Comparison of ENCODE assay signal across 17 mouse cellular contexts in genomic region chr12:88436962-88437750, GRCm38 (mm10).
DNase-seq lines count a peak whose midpoint lies in the region; ATAC-seq lines count a peak whose summit lies in the region.
"Had no signal": no experiment of that assay in that cellular context is flagged by ENCODE, and none has a peak within 500 bp of the region (broad histone marks: within the 10 kb centered on the region; RNA-seq: fewer than 3 reads in every experiment).

No protein-coding gene starts in this region.

- no peaks in the 10 kb centered on the region for H3K9me3 ChIP-seq in hindbrain, embryonic 13.5 days
- H3K9me3 ChIP-seq: heart, embryonic 13.5 days had no signal

- peaks cover 19% of the 10 kb centered on the region for H3K4me1 ChIP-seq in hindbrain, embryonic 13.5 days (replicated peaks)

- H3K27me3 ChIP-seq in hindbrain, embryonic 13.5 days = no peaks in the 10 kb centered on the region
- H3K27me3 ChIP-seq: heart, embryonic 13.5 days had no signal

- WGBS in hindbrain, embryonic 13.5 days = 76% methylated on average over 15 of the region's 15 CpGs

- DNase-seq in CD4-positive, CD25-positive, alpha-beta regulatory T cell, adult 2 months (ENCODE audit: low read depth, low spot score) = peak; percentile 36
- peak; percentile 21 for DNase-seq in T-cell, adult 2 months (ENCODE audit: low spot score)
- DNase-seq in thymus, postnatal 0 days (ENCODE audit: low spot score) = peak; percentile 37
- DNase-seq in cerebellum, postnatal 14 days = no peak
- no peak for DNase-seq in kidney, postnatal 14 days
- DNase-seq: adrenal gland, postnatal 25 days; gastrocnemius, postnatal 25 days; lung, postnatal 14 days; right cerebral cortex, postnatal 25 days had no signal

- H3K36me3 ChIP-seq in hindbrain, embryonic 13.5 days = no peaks in the 10 kb centered on the region; the same call in 1 of the 2 replicates

- no peak overlapping the region for H3K4me3 ChIP-seq in hindbrain, embryonic 13.5 days
- H3K4me3 ChIP-seq: heart, embryonic 13.5 days had no signal

- no peak overlapping the region for H3K9ac ChIP-seq in hindbrain, embryonic 13.5 days
- H3K9ac ChIP-seq: heart, embryonic 13.5 days; liver, embryonic 14.5 days had no signal

- no peak overlapping the region for H3K27ac ChIP-seq in hindbrain, embryonic 13.5 days
- H3K27ac ChIP-seq: heart, embryonic 13.5 days; kidney, postnatal 0 days; liver, embryonic 14.5 days had no signal

- no peak overlapping the region for H3K4me2 ChIP-seq in hindbrain, embryonic 13.5 days
- H3K4me2 ChIP-seq: heart, embryonic 13.5 days had no signal

- peak; percentile 71 for ATAC-seq in megakaryocyte progenitor cell, adult 5-6 weeks (replicated peaks; ENCODE audit: poor library complexity)
- ATAC-seq in hindbrain, embryonic 13.5 days (ENCODE audit: low FRiP score) = no peak
- ATAC-seq: forebrain, embryonic 16.5 days; hindbrain, embryonic 16.5 days; midbrain, embryonic 16.5 days had no signal

Comparison
In these comparisons a context has a peak if more than half of its experiments do, and no peak if none do; other contexts are left out.
1. DNase-seq: peak in CD4-positive, CD25-positive, alpha-beta regulatory T cell, adult 2 months (single experiment), T-cell, adult 2 months (single experiment) and thymus, postnatal 0 days (single experiment); none in cerebellum, postnatal 14 days (0 of 2) and kidney, postnatal 14 days (single experiment).